Mouse (Mus musculus) spleen, postnatal 36 days (tissue): ENCODE measurements around the gene Fam98a.

Experiments used
- DNase-seq, 2 experiments: peaks; one replicate each; pipeline ENCODE4 v3.0.0; 2022; ENCODE audit warnings: low spot score in 2 of 2, mixed read lengths in 1 of 2

The Fam98a gene

DNA sequence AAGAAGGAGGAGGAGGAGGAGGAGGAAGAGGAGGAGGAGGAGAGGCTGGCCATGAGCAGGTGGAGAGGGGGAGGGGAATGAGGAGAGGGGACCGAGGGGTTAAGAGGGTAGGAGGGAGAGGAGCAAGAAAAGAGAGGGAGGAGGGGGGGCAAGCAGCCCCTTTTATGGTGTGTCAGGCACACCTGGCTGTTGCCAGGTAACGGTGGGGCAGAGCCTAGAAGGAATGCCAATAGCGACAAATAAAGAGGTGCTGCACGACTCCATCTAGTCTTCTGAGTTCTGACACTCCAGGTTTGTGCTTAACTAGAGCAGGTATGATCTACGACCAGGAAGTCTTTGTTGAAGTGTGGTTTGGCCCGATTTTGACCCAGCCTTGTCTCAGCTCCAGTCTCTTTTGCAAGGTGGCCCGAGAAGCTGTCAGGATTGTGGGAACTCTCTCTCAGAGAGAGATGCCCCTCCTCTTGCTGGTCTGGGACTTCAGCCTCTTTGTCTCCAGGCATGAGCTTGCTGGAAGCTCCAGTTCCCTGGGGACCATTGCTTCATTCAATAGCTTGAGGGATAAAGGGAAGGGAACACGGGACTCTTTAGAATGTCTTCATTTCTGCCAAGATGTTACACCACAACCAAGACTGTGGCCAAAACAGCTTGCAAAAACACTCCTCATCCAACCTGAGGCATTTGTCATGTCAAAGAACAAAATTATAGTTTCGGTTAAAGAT, 29.2 kb downstream of the Fam98a start:
- DNase-seq: no peak

DNA sequence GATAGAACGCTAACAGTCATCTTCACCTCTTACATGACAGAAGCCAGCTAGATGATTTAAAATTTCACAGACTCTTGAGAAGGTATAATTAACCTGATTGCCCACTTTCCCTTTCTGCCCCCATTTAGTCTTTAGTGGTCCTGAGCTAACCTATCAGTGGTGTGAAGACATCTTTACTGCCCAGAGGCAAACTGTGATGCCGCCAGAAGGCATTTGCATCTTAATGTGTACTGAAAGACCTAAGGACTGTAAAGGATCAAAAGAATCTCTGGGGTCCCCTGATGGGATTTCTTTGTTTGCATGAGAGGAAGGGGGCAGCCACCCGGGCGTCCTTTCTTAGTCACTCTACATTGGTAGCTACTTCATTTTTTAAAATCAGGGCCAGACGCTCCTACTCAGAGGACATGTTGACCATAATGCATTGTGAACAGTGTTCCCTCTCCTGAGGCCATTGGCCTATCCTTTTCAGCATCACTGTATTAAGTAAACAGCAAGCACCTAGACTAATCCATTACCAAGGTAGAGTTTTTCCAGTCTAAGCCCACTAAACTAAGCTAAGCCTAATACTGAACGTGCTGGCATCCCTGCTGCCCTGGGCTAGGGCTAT, 30.4 kb downstream of the Fam98a start:
- no peak for DNase-seq

DNA sequence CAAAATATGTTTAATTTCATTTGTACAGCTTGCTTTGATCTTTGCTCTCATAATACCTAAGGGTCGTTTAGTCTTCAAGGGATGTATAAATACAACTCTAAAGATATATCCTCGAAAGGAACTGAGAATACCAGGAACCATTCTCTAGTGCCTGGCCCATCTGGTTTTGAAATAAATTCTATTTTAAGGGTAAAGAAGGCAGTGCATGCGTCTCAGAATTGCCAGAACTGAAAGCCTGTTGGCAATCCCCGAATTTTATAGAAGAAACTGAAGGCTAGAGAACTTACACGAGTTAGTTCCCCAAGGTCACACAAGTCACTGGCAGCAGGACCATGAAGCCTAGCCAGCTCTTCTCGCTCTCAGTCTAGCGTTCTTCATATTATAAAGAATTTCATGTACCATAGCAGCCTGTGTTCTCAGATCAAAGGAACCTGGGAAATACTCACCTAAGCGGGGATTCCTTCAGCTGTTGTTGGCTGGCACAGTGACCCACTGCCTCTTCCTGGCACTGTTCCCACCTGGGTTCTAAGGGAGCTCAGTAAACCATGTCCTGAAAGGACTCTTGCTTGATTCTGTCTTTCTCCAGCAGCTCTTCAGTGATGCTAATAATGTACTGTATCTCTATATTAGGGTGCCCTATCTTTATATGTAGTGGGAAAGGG, 32.4 kb downstream of the Fam98a start:
- no peak for DNase-seq

DNA sequence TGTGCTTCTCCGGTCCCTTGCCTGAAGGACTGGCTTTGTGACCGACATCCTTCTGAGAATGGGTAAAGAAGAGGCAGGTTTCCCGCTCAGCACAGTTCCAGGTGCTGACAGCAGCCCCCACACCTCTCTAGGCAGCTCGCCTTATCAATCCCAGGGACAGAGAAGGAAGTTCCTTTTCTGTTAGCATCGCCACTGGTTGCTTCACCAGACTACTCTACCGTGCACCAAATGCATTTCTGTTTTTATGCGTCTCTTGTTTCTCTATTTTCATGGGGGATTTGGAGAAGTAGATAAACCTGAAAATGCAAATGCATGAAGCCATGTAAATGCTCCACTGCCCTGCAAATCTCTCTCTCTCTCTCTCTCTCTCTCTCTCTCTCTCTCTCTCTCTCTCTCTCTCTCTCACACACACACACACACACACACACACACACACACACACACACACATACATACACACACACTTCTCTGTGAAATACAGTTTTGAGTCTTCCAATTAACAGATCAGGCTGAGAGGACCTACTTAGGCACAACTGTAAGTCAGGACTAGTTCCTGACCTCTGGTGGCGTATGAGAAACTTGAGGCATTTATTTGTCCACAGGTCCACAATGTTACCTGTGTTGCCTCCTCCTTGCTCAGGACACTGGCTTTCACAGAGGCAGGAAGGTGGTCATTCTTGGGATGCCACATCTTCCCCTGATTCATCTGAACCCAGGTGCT, 33.4 kb downstream of the Fam98a start:
- peak; percentile 66 to 73 for DNase-seq

DNA sequence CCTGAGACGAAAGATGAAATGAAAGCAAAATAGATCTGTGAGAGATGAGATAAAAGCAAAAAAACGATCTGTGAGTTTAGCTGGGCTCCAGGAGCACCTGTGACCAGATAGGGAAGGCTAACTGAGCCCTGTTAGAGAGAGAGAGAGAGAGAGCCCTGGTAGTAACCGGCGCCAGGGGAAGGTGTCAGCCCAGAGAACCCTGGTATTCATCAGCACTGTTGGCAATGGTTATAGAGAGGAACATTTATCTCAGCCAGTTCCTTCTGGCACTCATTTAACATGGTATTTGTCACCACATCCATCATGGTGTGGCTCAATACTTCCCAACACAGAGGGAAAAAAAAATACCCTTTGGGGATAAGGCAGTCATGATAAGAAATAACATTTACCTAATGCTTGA, 35.2 kb downstream of the Fam98a start:
- DNase-seq: no peak

DNA sequence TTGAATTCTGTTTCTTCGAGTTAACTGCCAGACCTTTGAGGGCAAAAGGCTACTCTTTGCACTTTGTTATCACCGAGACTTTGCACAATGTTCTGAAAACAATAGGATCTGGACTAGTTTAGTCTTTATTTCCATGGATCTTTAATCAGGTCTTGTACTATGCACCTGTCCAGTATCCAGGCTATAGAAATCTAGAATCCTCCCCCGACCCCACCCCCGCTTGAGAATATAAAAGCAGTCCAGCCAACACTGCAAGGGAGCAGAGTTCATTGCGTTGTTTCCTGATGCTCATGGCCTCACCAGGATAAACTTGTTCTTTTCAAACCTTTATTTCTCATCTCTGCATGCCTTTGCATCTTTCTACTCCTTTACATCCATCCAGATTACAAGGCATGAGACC, 42.5 kb downstream of the Fam98a start:
- no peak for DNase-seq

DNA sequence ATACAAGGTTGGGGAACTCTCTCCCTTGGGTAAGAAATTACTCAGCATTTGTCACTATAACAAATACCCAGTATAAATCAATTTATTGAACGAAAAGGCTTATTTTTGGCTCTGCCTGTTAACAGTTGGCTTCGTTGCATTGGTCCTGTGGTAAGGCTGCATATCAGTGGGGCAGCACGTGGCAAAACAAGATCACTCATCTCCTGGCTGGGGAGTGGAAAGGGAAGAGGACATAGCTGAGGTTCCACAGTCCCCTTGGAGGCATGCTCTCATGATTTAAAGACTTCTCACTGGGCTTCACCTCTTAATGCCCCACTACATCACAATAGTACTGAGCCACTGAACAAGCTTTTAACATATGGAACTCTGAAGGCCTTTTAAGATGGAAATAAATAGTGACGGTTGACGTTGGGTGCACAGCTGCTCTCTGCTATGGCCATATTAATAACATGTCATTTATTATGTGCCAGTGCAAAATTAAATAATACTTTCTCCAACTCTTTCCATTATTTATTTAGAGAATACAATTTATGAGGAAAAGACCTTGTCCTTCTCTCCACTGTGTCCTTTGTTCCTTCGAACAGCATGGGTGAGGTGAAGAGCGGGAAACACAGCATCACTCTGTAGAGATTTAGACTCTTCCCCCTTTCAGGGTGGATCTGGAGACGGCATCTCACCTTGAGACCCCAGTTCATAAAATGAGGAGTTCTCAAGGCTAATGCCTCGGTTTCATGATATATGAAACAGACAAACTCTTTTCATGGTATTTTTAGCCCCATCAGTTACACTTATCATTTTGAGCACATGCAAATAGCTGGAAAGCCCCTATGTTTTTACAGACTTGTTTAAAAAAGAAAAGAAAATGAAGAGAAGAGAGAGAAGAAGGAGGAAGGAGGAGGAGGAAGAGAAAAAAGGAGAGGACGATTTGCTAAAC, 44.8 kb downstream of the Fam98a start:
- DNase-seq: peak in 1 of 2 experiments; percentile 50

DNA sequence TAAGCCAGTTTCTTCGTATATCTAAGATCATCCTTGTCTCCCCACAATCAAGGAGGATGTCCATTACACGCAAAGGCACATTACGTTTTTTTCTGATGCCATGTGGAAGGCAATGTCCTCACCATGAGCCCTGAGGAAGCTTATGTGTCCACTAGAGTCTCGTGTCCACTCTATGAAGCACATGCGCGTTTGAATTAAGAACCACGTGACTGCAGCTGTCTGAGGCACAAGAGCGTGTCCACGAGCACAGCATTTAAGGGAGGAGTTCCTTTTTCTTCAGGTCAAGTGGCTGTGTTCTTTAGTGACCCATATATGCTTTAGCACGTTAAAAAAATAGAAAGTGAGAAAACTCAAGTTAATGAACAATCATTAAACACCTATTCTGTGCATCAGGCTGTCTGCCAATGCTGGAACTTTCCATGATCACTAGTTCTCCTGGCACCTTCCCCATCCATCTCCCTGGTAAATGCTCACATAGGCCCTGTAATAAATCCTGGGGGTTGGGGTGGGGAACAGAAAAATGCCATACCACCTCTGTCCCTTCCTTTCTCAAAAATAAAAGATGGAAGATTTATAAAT, 45.6 kb downstream of the Fam98a start:
- peak; percentile 51 to 56 for DNase-seq

DNA sequence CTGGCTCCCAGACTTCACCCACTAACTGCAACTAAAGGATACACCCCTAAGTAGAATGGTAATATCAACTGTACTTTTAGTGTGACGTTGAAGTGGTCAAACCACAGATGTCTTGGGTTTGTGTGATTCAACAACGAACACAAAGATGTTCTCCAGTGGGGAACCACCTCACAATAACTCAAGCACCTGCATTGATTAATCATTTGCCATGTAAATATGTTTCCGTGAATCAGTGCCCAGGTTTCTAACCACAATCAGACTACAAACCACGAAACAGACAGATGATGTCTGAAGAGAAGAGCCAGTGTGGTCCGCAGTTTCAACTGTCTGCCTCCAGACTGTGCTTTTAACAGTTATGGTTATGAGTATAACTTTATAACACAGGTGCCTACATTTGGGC, 46.7 kb downstream of the Fam98a start:
- DNase-seq: peak; percentile 64 to 69

DNA sequence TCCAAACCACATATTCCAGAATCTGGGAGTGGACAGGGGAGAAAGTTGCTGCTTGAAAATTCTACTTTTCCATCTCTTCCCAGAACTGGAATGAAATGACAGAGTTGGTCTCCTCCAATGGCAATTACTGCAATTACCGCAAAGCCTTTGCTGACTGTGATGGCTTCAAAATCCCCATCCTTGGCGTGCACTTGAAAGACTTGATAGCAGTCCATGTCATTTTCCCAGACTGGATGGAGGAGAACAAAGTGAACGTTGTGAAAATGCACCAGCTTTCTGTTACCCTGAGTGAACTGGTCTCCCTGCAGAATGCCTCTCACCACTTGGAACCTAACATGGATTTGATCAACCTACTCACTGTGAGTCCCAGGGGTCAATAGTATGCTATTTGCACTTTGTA, 48.7 kb downstream of the Fam98a start:
- DNase-seq: no peak

DNA sequence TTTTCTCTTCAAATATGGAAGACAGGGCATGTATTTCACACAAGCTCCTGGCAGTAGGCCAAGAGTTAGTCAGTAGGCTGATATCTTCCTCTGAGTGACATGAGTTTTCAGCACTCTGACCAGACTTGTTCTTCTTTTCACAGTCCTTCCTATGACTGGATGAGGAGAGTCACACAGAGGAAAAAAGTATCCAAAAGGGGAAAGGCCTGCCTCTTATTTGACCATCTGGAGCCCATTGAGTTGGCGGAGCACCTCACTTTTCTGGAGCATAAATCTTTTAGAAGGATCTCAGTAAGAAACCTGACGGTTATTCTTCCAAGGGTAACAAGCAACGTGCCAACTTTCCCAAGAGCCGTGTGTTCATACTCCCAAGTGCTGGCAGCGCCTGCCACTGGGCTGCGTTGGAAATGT, 53.5 kb downstream of the Fam98a start:
- no peak for DNase-seq

DNA sequence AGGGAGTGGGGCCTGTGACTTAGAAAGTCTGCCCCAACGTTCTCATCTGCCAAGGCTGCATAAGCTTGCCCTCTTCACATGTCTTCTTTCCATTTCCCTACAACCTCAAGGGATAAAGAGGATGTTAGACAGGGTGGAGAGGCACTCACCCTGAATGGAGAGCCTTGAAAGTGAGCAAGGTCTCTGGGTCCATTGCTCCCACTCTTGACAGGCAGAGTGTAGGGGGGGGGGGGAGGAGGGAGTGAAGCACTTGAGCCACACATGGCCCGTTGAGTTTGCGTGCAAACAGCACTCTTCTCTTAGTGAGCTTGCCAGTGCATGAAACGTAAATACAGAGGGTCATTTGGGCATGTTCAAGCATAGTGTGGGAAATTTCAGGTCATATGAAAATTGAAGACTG, 56.5 kb downstream of the Fam98a start:
- DNase-seq: no peak
